Mouse (Mus musculus) ES-E14 (cell line): ENCODE measurements at regions not wholly inside any gene's neighbourhood (a gene's known extent, or its start where the extent isn't known, plus 50 kb on each side); places are given as distances from the start of the nearest gene placed in this dataset.

Experiments used
- DNase-seq: peaks from one replicate; pipeline ENCODE4 v3.0.0-alpha.2; 2013; ENCODE audit warnings: low read depth, low spot score
- H3K27ac ChIP-seq: 2 replicates; pipeline ENCODE4 v1.5.1; 2012; ENCODE audit warnings: low read depth, mild to moderate bottlenecking, low read length, moderate library complexity, mixed read lengths; ENCODE audit not compliant: poor library complexity, insufficient read depth, severe bottlenecking
- H3K36me3 ChIP-seq: 2 replicates; pipeline ENCODE4 v1.6.1; 2012; ENCODE audit warnings: mild to moderate bottlenecking, low read length, moderate library complexity, mixed read lengths; ENCODE audit not compliant: control insufficient read depth, poor library complexity, insufficient read depth, severe bottlenecking
- H3K4me1 ChIP-seq, 2 experiments: fragments of 150-350 bp in 1 of 2; sonication (generic) in 1 of 2; 2 replicates each; pipeline ENCODE4 v1.6.1; 2012; ENCODE audit warnings: low read length in 2 of 2, mild to moderate bottlenecking in 1 of 2, mixed read lengths in 1 of 2; ENCODE audit not compliant: control insufficient read depth in 2 of 2, insufficient read depth in 2 of 2, poor library complexity in 1 of 2
- H3K4me3 ChIP-seq, 2 experiments: fragments of 150-350 bp in 1 of 2; sonication (generic) in 1 of 2; 2 replicates each; pipeline ENCODE4 v1.5.1; 2012; ENCODE audit warnings: low read length in 2 of 2, low read depth in 1 of 2, mild to moderate bottlenecking in 1 of 2, mixed read lengths in 1 of 2; ENCODE audit not compliant: insufficient read depth in 1 of 2, poor library complexity in 1 of 2, severe bottlenecking in 1 of 2
- H3K9ac ChIP-seq: 2 replicates; pipeline ENCODE4 v1.6.1; 2012; ENCODE audit warnings: low read depth, mild to moderate bottlenecking, low read length, mixed read lengths; ENCODE audit not compliant: poor library complexity, insufficient read depth, severe bottlenecking
- H3K9me3 ChIP-seq: fragments of 150-350 bp; sonication (generic); 2 replicates; pipeline ENCODE4 v1.6.1; 2012; ENCODE audit warnings: low read depth, mild to moderate bottlenecking, low read length; ENCODE audit not compliant: control insufficient read depth, insufficient read depth
- CHD2 ChIP-seq: IDR thresholded peaks from 2 replicates; pipeline ENCODE4 v1.6.1; 2014; ENCODE audit warnings: mild to moderate bottlenecking, low read depth, low read length, inconsistent platforms
- HCFC1 ChIP-seq: IDR thresholded peaks from 2 replicates; pipeline ENCODE4 v1.6.1; 2012; ENCODE audit warnings: low read length, inconsistent platforms, borderline replicate concordance; ENCODE audit not compliant: insufficient read depth
- MAFK ChIP-seq: IDR thresholded peaks from 2 replicates; pipeline ENCODE4 v1.6.1; 2014; ENCODE audit warnings: mild to moderate bottlenecking, low read depth, low read length, inconsistent platforms; ENCODE audit not compliant: insufficient read depth
- ZC3H11A ChIP-seq: IDR thresholded peaks from 2 replicates; pipeline ENCODE4 v1.6.1; 2012; ENCODE audit warnings: low read depth, mild to moderate bottlenecking, inconsistent platforms, low read length, borderline replicate concordance
- ZNF384 ChIP-seq: IDR thresholded peaks from 2 replicates; pipeline ENCODE4 v1.6.1; 2012; ENCODE audit warnings: low read depth, low read length, inconsistent platforms
- in situ Hi-C, 2 experiments: fragments of 600-800 bp; cut with MboI; formaldehyde crosslinking; loops; one replicate each; pipeline ENCODE4 v1.15.1; 2025; ENCODE audit warnings: low sequenced_read_pairs in 2 of 2, inconsistent platforms in 1 of 2; ENCODE audit not compliant: unreplicated experiment in 2 of 2

DNA sequence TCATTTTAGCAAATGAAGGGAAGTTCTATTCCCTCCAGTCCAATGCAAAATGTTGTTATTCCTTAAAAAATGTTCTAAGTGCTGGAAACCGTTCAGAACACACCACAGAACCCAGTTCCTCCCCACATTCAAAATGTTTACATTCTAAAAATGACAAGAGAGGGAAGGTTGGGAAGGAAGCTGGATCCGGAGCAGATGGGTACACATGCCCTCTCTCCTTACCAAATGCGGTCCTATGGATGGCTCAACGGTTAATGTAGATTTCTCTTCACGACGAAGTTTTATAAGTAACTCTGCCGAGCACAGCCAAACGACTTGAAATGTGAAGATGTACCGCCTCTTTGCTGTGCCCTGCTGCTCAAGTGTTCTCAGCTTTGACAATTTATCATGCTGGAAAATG is 88.3 kb downstream of the Cetn3 start:
- in situ Hi-C loops, result no loop called here

DNA sequence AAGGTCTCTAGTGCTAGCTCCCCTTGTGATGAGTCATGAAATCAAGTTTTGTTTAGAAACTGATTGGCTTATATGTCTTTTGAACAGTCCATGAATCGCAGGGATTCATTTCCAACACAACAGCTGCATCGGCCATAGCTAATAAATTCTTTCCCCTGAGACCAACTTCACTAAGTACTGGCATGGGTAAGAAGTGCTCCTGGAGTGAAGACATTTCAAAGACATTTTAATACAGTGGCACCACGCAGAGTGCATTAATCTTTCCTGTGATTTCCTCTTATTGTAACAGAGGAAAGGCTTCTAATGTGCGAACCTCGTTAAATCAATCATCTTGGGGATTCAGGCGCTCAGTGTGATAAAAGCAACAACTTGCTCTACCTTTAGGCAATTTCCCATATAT is 103.0 kb downstream of the Cetn3 start:
- TF ChIP-seq MAFK (no peak), CHD2 (no peak), HCFC1 (no peak), ZNF384 (no peak), ZC3H11A (no peak)
- in situ Hi-C loops, result no loop called here

More for the DNA sequence above, 88.3 kb downstream of the Cetn3 start:
- no peak for DNase-seq
- Histone ChIP-seq H3K4me1 (0 out of 4 replicates have a peak, but pooled peaks cover 0 to 2% of the 10 kb centered on the region in 2 experiments), H3K9ac (no peak overlapping the region), H3K36me3 (no peaks in the 10 kb centered on the region), H3K4me3 (no peak overlapping the region), H3K27ac (no peak overlapping the region), H3K9me3 (no peaks in the 10 kb centered on the region)
- no peak for TF ChIP-seq MAFK

DNA sequence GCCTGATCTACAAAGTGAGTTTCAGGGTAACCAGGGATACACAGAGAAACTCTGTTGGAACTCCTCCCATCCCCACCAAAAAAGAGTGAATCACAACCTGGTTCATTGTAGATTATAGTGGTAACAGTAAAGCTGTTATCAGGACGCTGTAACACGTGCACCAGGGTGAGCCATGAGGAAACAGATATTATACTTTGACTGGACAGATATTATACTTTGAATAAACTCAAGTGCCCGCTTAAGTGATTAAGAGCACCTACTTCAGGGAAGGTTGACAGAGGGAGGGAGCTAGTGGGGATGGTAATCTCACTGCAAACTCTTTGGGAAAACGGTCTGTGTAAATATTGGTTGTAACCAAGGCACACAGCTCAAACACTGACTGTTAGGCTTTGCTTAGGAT is 147.4 kb downstream of the Cetn3 start:
- no peaks in the 10 kb centered on the region for H3K4me1 ChIP-seq
- no peak for DNase-seq
- TF ChIP-seq CHD2, result no peak
- no peak for TF ChIP-seq HCFC1
- no peak for TF ChIP-seq MAFK
- no peak for TF ChIP-seq ZNF384
- no peak for TF ChIP-seq ZC3H11A
- no peaks in the 10 kb centered on the region for H3K9me3 ChIP-seq
- no peak overlapping the region for H3K9ac ChIP-seq
- in situ Hi-C loops, result no loop called here
- no peak overlapping the region for H3K4me3 ChIP-seq
- H3K27ac ChIP-seq, result no peak overlapping the region
- H3K36me3 ChIP-seq, result no peaks in the 10 kb centered on the region

More for the DNA sequence above, 103.0 kb downstream of the Cetn3 start:
- H3K4me1 ChIP-seq, result no peaks in the 10 kb centered on the region
- no peaks in the 10 kb centered on the region for H3K9me3 ChIP-seq
- no peak overlapping the region for H3K4me3 ChIP-seq
- H3K27ac ChIP-seq, result no peak overlapping the region
- no peak for DNase-seq
- no peaks in the 10 kb centered on the region for H3K36me3 ChIP-seq
- no peak overlapping the region for H3K9ac ChIP-seq

DNA sequence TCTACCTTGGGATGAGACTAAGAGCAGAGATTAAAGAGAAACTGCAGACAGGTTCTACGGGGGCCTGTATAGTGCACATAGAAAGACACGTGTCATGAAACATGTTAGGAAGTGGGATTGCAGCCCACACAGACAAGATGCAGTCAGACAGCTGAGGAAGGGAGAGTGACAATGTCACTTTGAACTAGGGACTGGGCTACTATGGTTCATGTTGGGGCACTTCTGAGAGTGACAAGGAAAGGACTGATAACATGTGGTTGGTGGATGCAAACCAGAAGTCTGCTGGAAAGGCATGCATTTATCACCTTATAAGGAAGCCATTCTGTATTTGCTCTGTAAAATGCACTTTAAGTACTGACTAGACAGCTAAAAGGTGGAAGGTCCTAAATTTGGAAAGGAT is 148.3 kb downstream of the Cetn3 start:
- no peak overlapping the region for H3K27ac ChIP-seq
- H3K9me3 ChIP-seq, result no peaks in the 10 kb centered on the region
- H3K4me3 ChIP-seq, result no peak overlapping the region
- no peak for DNase-seq
- no peaks in the 10 kb centered on the region for H3K36me3 ChIP-seq
- H3K9ac ChIP-seq, result no peak overlapping the region
- in situ Hi-C loops, result no loop called here
- no peaks in the 10 kb centered on the region for H3K4me1 ChIP-seq
- TF ChIP-seq HCFC1 (no peak), ZNF384 (no peak), MAFK (no peak), ZC3H11A (no peak), CHD2 (no peak)

DNA sequence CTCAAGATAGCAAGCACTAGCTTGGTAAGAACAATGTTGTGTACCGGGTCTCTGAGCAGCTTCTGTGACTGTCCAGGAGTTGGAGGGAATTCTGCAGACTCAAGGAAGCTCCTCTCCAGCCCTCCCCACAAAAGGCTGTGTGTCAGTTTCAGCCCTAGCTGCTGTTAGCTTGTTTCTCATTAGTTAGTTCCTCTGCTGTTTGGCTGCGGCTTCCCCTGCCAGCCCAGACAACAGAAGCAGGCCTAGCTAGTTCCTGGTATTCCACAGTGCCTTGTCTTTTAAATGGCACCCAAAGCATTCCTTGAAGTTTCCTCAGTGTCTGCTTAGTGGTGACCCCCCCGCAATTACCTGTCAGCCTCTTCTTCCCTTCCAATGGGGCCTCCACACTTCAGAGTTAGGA is 154.2 kb downstream of the Cetn3 start:
- no peak for DNase-seq
- H3K27ac ChIP-seq, result no peak overlapping the region
- H3K4me3 ChIP-seq, result no peak overlapping the region
- no peaks in the 10 kb centered on the region for H3K4me1 ChIP-seq
- H3K9me3 ChIP-seq, result no peaks in the 10 kb centered on the region
- H3K36me3 ChIP-seq, result no peaks in the 10 kb centered on the region
- no peak overlapping the region for H3K9ac ChIP-seq
- no peak for TF ChIP-seq ZNF384
- no peak for TF ChIP-seq MAFK
- TF ChIP-seq ZC3H11A, result no peak
- TF ChIP-seq HCFC1, result no peak
- TF ChIP-seq CHD2, result no peak
- in situ Hi-C loops, result no loop called here
